Mouse (Mus musculus) Muller cell, postnatal 12 days (primary cell): ENCODE measurements at regions not wholly inside any gene's neighbourhood (a gene's known extent, or its start where the extent isn't known, plus 50 kb on each side); places are given as distances from the start of the nearest gene placed in this dataset.
"Not testable (repeated sequence)": the region's sequence is repeated elsewhere in the genome, so short reads cannot be mapped to it uniquely, and the experiment has no call there.

ENCODE experiments used
- DNase-seq: peaks from one replicate; pipeline ENCODE4 v3.0.0-alpha.2; 2015; ENCODE audit errors: inconsistent ontology term

DNA sequence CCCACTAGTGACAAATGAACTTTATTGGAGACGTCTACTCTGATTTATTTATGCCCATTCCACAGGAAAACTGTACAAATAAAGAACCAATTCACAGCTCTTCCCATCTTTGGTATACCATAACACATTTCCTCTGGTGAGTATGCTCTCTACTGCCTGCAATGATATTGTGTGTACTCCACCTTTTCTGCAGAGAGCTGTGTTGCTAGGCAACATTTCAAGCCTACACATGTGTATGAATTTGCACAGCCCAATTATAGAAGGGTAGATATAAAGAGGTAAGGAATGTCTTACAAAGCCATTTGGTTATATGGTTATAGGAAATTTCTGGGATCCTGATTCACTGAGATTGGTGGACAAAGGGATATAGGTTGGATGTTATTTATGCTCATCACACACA lies 227.4 kb downstream of the 4931408C20Rik start:
- DNase-seq: no peak

DNA sequence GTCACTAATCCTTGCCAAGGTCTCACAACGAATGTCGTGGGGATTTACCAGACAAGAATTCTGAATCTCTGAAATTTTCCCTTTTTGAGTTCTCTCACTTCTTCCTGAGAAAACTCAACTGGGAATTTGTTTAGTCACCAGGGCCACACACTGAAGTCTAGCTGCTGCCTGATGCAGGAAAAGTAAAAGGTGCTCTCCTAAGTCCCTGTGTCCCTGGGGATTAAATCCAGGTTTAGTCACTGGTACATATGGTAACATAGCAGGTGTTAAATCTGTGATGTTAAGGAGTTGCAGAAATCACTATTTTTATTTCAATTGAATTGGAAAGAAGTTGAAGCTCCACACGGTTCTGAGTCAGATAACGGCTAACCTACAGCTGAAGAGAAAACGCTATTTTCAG lies 260.9 kb downstream of the 4931408C20Rik start:
- no peak for DNase-seq

DNA sequence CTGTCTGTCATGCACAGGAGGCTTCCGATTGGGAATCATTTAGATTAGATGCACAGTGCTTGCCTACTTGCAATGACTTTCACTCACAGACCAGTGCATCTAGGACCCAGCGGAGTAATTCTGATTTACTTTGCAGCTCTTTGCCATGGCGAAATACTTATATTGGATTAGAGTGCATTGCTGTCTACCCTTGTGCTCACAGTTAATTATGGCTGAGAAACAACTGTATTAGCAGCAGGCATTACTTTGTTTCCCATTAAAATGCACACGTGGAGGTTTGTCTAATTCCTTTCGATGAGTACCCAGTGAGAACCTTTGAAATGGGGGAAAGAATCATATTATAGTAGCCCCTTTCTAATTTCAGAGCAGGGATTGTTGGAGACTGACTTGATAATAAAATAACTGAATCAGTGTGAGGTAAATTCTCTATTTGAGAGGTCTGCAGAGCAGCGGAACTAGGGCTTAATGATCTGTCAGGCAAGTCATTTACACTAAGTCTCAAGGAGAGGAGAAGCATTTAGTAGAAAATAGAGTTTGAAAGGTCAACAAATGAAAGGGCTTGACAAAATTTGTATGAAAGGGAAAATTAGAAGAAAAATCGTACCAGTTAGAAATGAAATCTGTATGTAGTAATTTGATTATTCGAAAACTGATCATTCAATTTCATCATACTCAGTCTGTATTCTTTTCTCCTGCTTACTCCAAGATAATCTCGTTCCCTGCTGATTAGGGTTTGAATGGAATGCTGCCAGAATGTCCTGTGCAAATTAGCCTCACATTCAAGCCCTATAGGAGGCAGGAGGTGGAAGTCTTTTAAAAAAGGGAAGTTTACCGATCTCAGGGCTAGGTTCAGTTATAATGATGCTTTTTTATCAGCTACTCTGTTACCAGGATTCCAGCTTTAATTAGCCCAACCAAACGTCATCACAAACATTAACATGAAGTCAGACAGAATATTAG lies 299.0 kb downstream of the 4931408C20Rik start:
- no peak for DNase-seq

DNA sequence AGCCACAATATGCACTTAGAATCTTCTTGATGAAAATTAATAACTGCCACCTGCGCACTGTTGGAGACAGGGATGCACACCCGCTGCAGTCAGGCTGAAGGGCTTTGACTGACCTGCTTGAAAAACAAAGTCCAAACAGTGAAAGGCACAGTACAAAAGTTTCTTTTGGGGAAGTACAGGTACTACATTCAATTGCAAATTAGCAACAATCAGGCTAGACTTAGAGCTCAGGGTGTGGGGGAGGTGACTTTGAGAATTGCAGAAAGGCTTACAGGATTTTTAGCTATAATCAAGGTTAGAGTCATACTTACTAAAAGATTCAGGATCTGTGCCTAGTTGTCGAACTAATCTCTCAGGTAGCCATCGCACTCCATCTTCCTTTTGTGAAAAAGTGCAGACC lies 346.7 kb downstream of the 4931408C20Rik start:
- no peak for DNase-seq

DNA sequence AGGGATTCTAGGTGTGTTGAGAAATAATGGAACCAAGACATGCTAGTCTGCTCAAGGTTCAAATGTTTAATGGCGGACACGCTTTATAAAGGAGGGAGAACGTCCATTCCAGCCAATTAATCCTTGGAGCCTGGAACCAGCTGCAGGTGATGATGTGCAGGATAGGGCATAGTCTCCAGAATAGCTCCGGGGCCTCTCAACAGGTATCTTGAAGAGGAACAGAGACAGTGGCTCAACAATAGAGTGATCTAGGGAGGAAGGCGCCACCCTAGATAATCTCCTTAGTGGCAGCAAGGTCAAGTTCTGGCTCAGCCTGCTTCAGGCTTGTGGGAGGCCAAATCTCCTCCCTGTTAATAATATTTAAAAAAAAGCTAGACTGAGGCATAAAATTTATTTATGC lies 347.4 kb downstream of the 4931408C20Rik start:
- DNase-seq: not testable (repeated sequence)

DNA sequence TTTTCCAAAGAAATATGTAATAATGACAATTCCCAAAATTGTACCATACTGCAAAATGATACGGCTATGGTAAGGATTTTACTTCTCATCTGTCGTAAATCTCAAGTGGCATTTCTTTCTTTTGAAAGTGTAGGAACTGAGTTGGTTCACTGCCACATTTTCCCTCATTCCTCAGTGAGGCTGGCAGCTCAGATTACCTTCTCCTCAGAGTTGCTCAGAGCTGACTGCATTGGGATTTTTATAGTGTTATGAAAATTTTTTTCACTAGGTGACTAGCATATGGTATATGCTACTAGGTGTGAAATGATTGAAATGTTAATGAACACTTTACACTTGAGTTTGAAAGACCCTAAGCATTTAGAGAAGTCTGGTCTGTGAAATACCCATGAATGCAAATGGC lies 397.7 kb downstream of the 4931408C20Rik start:
- no peak for DNase-seq

DNA sequence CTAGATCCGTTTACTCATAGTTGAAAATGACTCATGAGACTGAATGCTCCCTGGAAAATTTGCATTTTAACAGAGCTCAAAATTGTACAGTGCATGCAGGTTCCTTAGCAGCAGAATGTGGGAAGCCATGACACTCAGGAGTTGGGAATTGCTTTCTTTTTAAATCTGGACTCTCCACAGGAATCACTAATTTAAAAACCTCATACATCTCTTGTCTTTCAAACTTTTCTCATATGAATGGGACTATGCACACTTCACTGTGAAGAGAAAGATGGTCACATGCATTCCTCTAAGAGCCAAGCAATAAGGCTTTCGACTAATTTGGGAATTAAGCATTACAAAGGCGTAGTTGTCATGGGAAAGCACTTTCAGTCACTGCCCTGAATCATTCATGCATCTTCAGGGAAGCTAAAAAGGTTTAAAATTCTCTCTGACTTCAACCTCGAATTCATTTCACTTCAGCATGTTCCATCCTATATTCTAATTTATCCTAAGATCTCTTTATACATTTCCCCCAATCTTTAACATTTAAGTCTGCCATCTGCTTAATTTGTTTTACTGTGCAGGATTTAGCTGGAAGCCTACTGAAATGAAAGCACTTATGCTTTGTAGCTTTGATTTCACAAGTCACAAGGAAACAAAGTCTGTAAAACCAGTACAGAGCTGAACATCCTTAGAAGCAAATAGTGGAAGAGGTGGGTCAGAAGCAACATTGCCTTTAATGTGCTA lies 404.2 kb downstream of the 4931408C20Rik start:
- DNase-seq: peak; percentile 12

DNA sequence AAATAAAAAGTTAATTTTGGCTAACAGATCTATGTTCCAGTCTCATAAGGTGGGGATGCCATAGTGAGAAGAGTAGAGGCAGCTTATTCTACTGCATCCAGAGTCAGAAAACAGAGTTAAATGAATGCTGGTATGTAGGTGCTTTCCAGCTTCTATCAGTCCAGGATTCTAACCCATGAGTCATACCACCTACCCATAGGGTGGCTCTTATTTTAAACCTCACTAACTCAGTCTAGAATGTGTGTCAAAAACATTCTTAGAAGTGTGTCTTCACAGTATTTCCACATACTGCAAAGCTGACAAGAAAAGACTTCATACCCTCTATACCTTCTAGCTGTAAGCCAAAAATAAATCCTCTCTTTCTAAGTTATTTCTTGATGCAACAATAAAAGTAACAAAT lies 410.7 kb downstream of the 4931408C20Rik start:
- DNase-seq: no peak

DNA sequence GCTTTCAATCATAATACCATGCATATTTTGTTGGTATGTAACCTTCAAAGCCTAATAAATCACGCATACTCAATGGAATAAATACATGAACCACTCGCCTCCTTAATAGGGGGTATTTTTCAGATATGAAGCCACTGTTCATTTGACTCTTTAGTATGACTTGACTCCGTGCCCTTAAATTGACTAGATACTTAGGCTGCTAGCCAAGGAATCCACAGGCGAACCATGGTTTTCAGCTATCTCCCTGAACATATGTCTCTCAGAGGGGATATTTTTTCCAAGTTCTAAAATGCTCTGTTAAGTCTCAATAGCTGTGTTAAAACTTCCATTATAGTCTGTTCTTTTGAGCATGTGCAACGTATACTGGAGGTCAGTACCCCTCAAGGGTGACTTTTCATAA lies 413.8 kb upstream of the Adgrb3 start:
- DNase-seq: no peak

DNA sequence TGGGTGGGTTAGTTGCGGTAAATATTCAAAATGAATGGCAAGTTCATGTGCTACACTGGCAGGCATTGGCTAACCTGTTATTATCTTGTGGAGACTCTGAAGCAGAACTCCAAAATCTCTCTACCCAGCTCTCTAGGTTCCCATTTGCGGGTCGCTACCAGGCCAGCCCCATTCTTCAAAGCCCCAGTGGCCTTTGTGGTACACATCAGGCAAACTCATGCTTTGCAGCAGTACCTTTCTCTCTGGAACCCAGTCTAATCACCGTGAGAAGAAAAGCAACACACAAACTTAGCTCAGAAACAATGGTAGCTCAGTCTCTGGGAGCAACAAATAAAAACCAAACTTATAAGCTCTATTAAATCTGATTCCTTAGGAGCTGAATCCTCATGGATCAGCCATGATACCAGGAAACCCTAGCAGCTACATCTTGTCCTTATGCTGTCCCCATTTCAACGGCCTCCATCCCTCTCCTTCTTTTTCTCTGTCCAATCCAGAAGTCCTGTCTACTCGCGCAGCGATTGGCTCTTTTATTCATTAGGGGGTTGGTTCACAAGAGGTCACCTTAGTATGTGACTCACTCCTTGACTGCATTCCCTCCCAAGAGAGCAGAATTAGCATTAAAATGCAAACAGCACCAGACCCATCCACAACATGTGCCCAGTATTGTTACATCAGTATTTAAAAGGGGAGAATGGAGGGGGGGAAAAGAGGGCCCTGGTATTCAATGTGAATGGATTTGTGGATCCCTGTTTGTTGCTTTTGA lies 400.0 kb upstream of the Adgrb3 start:
- DNase-seq: no peak

DNA sequence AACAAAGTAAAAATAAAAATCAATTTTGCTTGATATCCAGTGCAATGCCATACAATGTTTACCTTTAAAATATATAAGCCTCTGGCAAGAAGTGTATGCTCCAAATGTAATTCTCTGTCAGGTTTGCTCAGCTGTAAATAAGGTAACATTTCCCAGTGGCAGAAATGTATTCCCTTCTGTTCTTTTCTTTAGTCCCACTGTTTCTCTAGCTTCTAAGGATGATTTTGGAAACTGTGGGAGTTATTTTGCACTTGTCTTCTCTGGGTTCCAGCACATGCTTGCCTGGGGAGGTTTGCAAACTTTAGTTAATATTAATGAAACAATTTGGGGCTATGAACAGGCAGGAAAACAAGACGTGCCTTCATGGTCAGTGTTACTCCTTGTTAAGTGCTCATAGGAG lies 374.9 kb upstream of the Adgrb3 start:
- DNase-seq: no peak
